Mouse (Mus musculus) myocyte (in vitro differentiated cells): ENCODE measurements around the gene Dppa5a.

Experiments
- E2F4 ChIP-seq: IDR thresholded peaks from one replicate; pipeline ENCODE4 v1.6.1; 2011; ENCODE audit warnings: mild to moderate bottlenecking, control low read depth, moderate library complexity; ENCODE audit not compliant: insufficient read depth
- POLR2A ChIP-seq: IDR thresholded peaks from one replicate; pipeline ENCODE4 v1.6.1; 2011; ENCODE audit warnings: low read depth, mild to moderate bottlenecking, control low read depth, moderate library complexity; ENCODE audit not compliant: insufficient read length
- TCF12 ChIP-seq: IDR thresholded peaks from one replicate; pipeline ENCODE4 v1.6.1; 2011; ENCODE audit warnings: mild to moderate bottlenecking, control low read depth; ENCODE audit not compliant: poor library complexity, insufficient read depth, severe bottlenecking

DNA sequence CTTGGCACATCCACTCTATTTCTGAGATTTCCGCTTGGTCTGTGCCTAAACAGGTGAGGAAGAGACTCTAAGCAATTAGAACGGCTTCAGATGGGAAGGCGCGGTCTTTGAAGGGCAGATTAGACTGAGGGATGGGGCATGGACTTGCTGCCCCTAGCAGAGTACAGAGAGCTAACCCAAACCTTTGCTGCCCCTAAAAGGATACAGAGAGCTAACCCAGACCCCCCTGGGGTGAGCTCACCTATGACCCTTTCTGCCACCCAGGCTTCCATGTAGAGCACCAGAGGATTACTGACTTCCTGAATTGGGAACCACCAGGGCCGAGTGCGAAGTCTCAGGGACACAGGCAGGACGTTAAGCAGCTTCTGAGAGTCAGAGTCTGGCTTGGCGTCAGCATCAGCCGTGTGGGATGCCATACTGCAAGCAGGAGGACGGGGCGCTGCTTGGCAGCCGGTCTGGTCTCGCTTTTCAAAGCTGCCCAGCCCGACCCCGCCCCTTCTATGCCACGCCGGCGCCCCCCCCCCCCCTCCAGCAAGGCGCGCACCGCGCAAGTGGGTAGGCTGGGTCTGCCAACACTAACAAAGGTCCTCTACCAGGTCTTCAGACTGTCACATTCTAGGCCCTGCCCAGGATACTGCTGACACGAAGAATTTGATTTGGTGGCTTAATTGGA is 10.3 kb upstream of the Dppa5a start, which contains the start of gene Ooep:
- no peak for TF ChIP-seq E2F4
- no peak for TF ChIP-seq POLR2A
- no peak for TF ChIP-seq TCF12
